Mouse (Mus musculus) kidney, embryonic 14.5 days (tissue): ENCODE measurements around the gene Slc11a2. TPM values are rescaled to one million over a fixed set of nuclear protein-coding genes. Genes with fewer than 3 reads are reported as not detected.
"Not testable (repeated sequence)": the region's sequence is repeated elsewhere in the genome, so short reads cannot be mapped to it uniquely, and the experiment has no call there.

ENCODE experiments used
- ATAC-seq: fragments of 200-750 bp; cut with Nextera tagmentation; 2 replicates; pipeline ENCODE4 v1.8.0; 2017; ENCODE audit warnings: moderate number of reproducible peaks, mild to moderate bottlenecking, moderate TSS enrichment, moderate library complexity; ENCODE audit not compliant: low FRiP score, low TSS enrichment
- H3K27ac ChIP-seq: fragments of 300-500 bp; sonication (generic); 2 replicates; pipeline ENCODE4 v1.5.1; 2014; ENCODE audit warnings: low read depth, mild to moderate bottlenecking, low read length, moderate library complexity, mixed read lengths
- H3K27me3 ChIP-seq: fragments of 300-500 bp; sonication (generic); 2 replicates; pipeline ENCODE4 v1.6.1; 2014; ENCODE audit warnings: mild to moderate bottlenecking, low read length; ENCODE audit not compliant: control insufficient read depth, insufficient read depth
- H3K36me3 ChIP-seq: fragments of 300-500 bp; sonication (generic); 2 replicates; pipeline ENCODE4 v1.6.1; 2014; ENCODE audit warnings: low read length, mixed read lengths; ENCODE audit not compliant: control insufficient read depth, insufficient read depth
- H3K4me1 ChIP-seq: fragments of 300-500 bp; sonication (generic); 2 replicates; pipeline ENCODE4 v1.6.1; 2014; ENCODE audit warnings: low read length, mixed read lengths; ENCODE audit not compliant: control insufficient read depth, insufficient read depth
- H3K4me2 ChIP-seq: fragments of 300-500 bp; sonication (generic); replicated peaks from 2 replicates; pipeline ENCODE4 v1.6.1; 2014; ENCODE audit warnings: low read depth, mild to moderate bottlenecking, low read length
- H3K4me3 ChIP-seq: fragments of 300-500 bp; sonication (generic); 2 replicates; pipeline ENCODE4 v1.5.1; 2014; ENCODE audit warnings: mild to moderate bottlenecking, low read length
- H3K9ac ChIP-seq: fragments of 300-500 bp; sonication (generic); 2 replicates; pipeline ENCODE4 v1.6.1; 2014; ENCODE audit warnings: low read depth, mild to moderate bottlenecking, low read length, moderate library complexity
- H3K9me3 ChIP-seq: fragments of 300-500 bp; sonication (generic); 2 replicates; pipeline ENCODE4 v1.6.1; 2016; ENCODE audit warnings: low read length; ENCODE audit not compliant: control insufficient read depth
- WGBS: fragments of 180-500 bp; shearing (Covaris S2); extraction: QIAGEN DNeasy Blood & Tissue Kit; methylation state at CpG from one replicate; pipeline ENCODE4 v1.1.7; 2014; 5-methylcytosine and 5-hydroxymethylcytosine counted together
- polyA plus RNA-seq: library from polyadenylated mRNA; unstranded; fragments of >200 nt; fragmentation: Nextera tagmentation; extraction: Ambion mirVana; gene quantifications from 2 replicates; pipeline ENCODE4 v1.2.1, GENCODE M21; 2014

Gene Slc11a2
- polyA plus RNA-seq, 1 experiment from 2014 or later, result 22.6 TPM

DNA sequence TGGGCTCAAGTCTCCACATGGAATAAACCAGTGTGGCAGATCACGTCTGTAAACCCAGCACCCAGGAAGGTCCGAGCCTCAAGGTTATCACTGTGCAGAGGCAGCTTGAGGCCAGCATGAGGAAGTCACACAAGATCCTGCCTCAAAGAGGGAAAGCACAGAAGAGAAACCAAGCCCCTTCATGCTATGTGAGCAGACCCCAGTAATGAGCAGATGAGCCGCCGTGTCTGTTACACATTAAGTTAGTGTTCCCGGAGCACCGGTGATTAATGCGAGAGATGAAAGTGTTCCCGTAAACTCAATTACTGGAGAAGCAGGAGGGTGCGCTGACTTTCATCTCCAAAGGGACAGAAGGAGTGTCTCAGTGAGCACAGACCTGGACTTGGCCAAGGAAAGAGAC is 58.9 kb downstream of the Slc11a2 start:
- not testable (repeated sequence) for H3K9ac ChIP-seq, H3K9me3 ChIP-seq, H3K4me1 ChIP-seq, H3K36me3 ChIP-seq, H3K27me3 ChIP-seq, H3K4me3 ChIP-seq, H3K4me2 ChIP-seq
- H3K27ac ChIP-seq, result peak overlapping the region; percentile 42; the same call in 1 of the 2 replicates
- WGBS, result 23% methylated on average over 8 of the region's 9 CpGs
- peak; percentile 78; the same call in 1 of the 2 replicates for ATAC-seq

DNA sequence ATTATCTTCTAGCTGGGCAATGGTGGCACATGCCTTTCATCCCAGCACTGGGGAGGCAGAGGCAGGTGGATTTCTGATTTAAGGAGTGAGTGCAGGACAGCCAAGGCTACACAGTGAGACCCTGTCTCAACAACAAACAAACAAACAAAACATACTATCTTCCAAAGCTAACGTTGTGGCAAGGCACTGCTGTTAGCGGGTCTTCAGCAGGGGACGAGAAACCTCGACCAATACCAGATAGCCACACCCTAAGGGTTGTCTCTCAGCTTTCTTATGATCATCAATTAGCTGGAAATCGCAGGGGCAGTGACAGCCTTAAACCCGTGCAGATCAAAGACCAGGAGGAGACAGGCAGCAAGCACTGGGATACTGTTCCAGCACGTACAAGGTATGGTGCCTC is 60.6 kb downstream of the Slc11a2 start, which contains the start of gene Higd1c:
Gene Higd1c, plus strand, starts transcription at position 301 of the 400 bp plus-strand sequence.
- 59% methylated on average over 7 of the region's 7 CpGs for WGBS
- no peak within 1 kb of the TSS for H3K9ac ChIP-seq
- no peak within 1 kb of the TSS for H3K4me2 ChIP-seq
- H3K27me3 ChIP-seq, result no peaks in the 10 kb centered on the region
- H3K4me1 ChIP-seq, result no peaks in the 10 kb centered on the region
- ATAC-seq, result no peak
- no peaks in the 10 kb centered on the region for H3K36me3 ChIP-seq
- no peak within 1 kb of the TSS for H3K27ac ChIP-seq
- H3K9me3 ChIP-seq, result no peaks in the 10 kb centered on the region
- no peak within 1 kb of the TSS for H3K4me3 ChIP-seq

- H3K9me3 ChIP-seq, result no peaks in the 10 kb centered on the region
- ATAC-seq, result no peak
- WGBS, result 55% methylated on average over 5 of the region's 5 CpGs
- no peaks in the 10 kb centered on the region for H3K27me3 ChIP-seq
- H3K27ac ChIP-seq, result no peak overlapping the region
- no peak overlapping the region for H3K4me3 ChIP-seq
- no peaks in the 10 kb centered on the region for H3K4me1 ChIP-seq
- H3K4me2 ChIP-seq, result no peak overlapping the region
- H3K9ac ChIP-seq, result no peak overlapping the region
- no peaks in the 10 kb centered on the region for H3K36me3 ChIP-seq
Measured at GRCm38 (mm10) chr15:100355876-100356275, 69.0 kb downstream of the Slc11a2 start.

- not testable (repeated sequence) for H3K9me3 ChIP-seq, ATAC-seq, H3K27ac ChIP-seq, H3K9ac ChIP-seq, H3K4me1 ChIP-seq, H3K36me3 ChIP-seq, H3K4me2 ChIP-seq, H3K27me3 ChIP-seq, H3K4me3 ChIP-seq
- WGBS, result 91% methylated on average over 8 of the region's 22 CpGs
Measured at GRCm38 (mm10) chr15:100353399-100353798, 71.5 kb downstream of the Slc11a2 start.

- no peak for ATAC-seq
- Histone ChIP-seq H3K4me2 (no peak within 1 kb of the TSS), H3K27me3 (no peaks in the 10 kb centered on the region), H3K9ac (no peak within 1 kb of the TSS), H3K4me3 (no peak within 1 kb of the TSS), H3K9me3 (no peaks in the 10 kb centered on the region), H3K27ac (no peak within 1 kb of the TSS), H3K36me3 (no peaks in the 10 kb centered on the region), H3K4me1 (no peaks in the 10 kb centered on the region)
- 86% methylated on average over 10 of the region's 10 CpGs for WGBS
Measured at GRCm38 (mm10) chr15:100352711-100353250, 72.1 kb downstream of the Slc11a2 start, which contains the start of the genes Methig1 and Mettl7a2. Gene Methig1 (plus strand): TSS chr15:100353149. Gene Mettl7a2 (plus strand): TSS chr15:100353200.

GRCm38 (mm10) chr15:100351501-100352060 is 73.3 kb downstream of the Slc11a2 start:
- H3K4me1 ChIP-seq, result no peaks in the 10 kb centered on the region
- H3K36me3 ChIP-seq, result no peaks in the 10 kb centered on the region
- no peak overlapping the region for H3K27ac ChIP-seq
- no peak overlapping the region for H3K9ac ChIP-seq
- no peaks in the 10 kb centered on the region for H3K9me3 ChIP-seq
- no peaks in the 10 kb centered on the region for H3K27me3 ChIP-seq
- ATAC-seq, result no peak
- no peak overlapping the region for H3K4me3 ChIP-seq
- H3K4me2 ChIP-seq, result no peak overlapping the region
- 83% methylated on average over 6 of the region's 6 CpGs for WGBS

DNA sequence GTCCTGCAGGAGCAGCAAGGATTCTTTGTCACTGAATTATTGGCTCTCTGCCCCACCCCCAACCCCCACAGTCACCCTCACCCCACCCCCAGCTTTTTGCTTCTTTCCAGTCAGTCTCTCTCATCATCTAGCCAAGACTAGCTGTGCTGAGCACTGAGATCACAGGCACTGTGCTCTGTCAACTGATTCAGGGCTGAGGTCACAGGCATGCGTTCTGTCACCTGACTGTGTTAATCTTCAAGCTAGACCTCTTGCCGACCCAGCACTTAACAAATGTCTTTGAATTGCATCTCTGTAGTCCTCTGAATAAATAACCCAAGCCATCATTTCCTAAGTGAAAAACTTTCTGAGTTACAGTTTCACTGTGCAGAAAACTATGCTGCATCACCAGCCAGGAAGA is 75.4 kb downstream of the Slc11a2 start:
- Histone ChIP-seq H3K36me3 (no peaks in the 10 kb centered on the region), H3K9ac (no peak overlapping the region), H3K9me3 (no peaks in the 10 kb centered on the region), H3K27ac (no peak overlapping the region; the same call in 1 of the 2 replicates), H3K4me2 (no peak overlapping the region), H3K27me3 (no peaks in the 10 kb centered on the region), H3K4me3 (no peak overlapping the region), H3K4me1 (no peaks in the 10 kb centered on the region)
- ATAC-seq, result peak; percentile 60; the same call in 1 of the 2 replicates
- 18% methylated on average over 2 of the region's 2 CpGs for WGBS

GRCm38 (mm10) chr15:100346761-100347160 is 78.1 kb downstream of the Slc11a2 start:
- Histone ChIP-seq H3K36me3 (no peaks in the 10 kb centered on the region), H3K27me3 (no peaks in the 10 kb centered on the region), H3K4me3 (no peak overlapping the region), H3K9me3 (no peaks in the 10 kb centered on the region), H3K27ac (no peak overlapping the region; the same call in 1 of the 2 replicates), H3K9ac (no peak overlapping the region), H3K4me2 (no peak overlapping the region), H3K4me1 (no peaks in the 10 kb centered on the region)
- 80% methylated on average over 14 of the region's 14 CpGs for WGBS
- ATAC-seq, result no peak

DNA sequence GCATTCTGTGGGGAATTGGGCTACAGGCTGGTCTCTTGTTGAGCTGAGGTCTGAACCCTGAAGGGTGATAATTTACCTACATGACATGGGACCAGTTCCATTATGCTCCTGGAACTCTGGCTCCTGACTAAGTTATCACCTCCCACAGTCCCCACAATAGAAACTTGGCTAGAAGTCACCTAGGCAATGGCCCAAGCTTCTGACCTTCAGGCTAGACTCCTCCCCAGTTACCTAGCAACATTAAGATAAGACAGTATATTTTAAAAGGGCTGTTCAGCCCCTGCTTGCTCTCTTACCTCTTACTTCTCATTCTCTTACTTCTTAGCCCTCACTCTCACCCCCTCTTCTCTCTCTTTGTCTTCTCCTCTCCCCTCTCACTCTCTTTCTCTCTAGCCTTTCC is 79.4 kb downstream of the Slc11a2 start:
- Histone ChIP-seq H3K4me2 (no peak overlapping the region), H3K36me3 (no peaks in the 10 kb centered on the region), H3K27me3 (no peaks in the 10 kb centered on the region), H3K9me3 (no peaks in the 10 kb centered on the region), H3K4me3 (no peak overlapping the region), H3K4me1 (no peaks in the 10 kb centered on the region), H3K27ac (no peak overlapping the region), H3K9ac (no peak overlapping the region)
- ATAC-seq, result no peak
